Mouse (Mus musculus) 416B (cell line): ENCODE measurements at regions not wholly inside any gene's neighbourhood (a gene's known extent, or its start where the extent isn't known, plus 50 kb on each side); places are given as distances from the start of the nearest gene placed in this dataset.
"Not testable (repeated sequence)": the region's sequence is repeated elsewhere in the genome, so short reads cannot be mapped to it uniquely, and the experiment has no call there.

ENCODE experiments used
- DNase-seq: peaks from one replicate; pipeline ENCODE4 v3.0.0; 2011; ENCODE audit warnings: low read depth

DNA sequence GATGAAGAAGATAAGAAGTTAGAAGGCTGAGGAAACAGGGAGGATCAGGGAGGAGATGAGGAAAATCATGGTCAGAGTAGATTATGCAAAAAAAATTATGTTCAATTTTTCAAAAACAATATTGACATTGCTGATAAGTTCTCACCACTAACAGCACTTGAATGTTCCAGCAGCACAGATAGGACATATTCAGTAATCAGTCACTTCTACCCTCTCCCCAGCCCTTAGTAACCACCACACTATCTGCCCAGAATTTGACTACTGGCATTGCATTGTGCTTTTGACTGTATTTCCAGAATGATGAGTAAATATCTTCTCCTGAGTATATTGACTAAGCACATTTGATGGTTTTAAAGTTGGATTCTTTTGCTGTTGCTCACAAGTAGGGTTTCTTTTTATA is 140.5 kb downstream of the Cdca7 start:
- no peak for DNase-seq

DNA sequence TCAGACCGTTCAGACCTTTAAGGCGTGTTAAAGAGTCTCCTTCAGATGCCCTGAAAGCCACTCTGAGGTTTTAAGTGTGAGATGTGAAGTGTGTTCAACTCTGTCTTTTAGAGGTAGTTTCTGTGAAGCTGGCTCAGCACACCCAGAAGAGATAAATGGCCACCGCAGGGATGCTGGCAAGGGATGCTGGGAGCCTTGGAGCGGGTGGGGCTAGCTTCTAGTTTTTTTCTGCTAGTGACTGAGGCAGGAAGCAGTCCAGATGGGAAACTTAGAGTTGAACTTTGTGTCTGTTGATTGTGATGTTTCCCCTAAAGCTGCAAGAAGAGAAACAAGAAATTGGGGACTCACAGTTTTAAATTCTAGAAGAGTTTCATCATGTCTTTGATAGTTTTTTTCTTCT is 143.5 kb downstream of the Cdca7 start:
- no peak for DNase-seq

- no peak for DNase-seq
Measured at GRCm38 (mm10) chr2:72620182-72620652, 144.3 kb downstream of the Cdca7 start.

GRCm38 (mm10) chr2:72627915-72628314 is 152.0 kb downstream of the Cdca7 start:
- no peak for DNase-seq

GRCm38 (mm10) chr2:72628626-72629470 is 152.9 kb downstream of the Cdca7 start:
- no peak for DNase-seq

DNA sequence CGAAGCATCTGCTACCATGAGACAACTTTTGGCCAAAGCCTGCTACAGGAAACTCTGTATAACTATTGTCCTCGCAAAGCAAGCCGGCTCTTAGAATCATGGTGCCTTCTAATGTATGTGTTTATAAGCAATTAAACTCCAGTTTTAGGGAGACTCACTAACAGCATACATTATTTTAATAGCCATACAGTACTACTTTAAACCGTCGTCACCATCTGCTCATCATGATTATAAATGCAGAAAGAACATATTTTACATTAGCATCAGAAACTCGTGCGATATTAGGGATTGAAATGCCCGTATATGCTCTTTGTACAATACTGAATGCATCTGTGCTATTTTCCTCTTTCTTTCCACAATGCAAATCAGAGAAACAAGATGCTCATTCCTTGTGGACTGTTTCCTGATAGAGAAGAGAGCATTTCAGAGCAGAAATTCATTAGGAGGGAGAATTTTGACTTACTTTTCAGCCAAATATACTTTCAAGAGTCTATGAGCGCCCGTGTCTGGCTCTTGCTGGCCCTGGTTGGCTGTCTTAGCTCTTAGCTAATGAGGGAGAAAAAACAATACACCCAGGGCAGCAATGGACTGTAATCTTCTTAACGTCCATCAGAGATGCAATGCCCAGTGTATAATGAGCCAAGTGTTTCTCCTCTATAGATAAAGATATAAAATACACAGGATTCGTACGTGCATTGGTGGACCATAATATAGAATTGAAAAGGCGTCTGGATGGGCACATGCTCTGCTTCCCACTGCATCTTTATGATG is 153.9 kb downstream of the Cdca7 start:
- no peak for DNase-seq

DNA sequence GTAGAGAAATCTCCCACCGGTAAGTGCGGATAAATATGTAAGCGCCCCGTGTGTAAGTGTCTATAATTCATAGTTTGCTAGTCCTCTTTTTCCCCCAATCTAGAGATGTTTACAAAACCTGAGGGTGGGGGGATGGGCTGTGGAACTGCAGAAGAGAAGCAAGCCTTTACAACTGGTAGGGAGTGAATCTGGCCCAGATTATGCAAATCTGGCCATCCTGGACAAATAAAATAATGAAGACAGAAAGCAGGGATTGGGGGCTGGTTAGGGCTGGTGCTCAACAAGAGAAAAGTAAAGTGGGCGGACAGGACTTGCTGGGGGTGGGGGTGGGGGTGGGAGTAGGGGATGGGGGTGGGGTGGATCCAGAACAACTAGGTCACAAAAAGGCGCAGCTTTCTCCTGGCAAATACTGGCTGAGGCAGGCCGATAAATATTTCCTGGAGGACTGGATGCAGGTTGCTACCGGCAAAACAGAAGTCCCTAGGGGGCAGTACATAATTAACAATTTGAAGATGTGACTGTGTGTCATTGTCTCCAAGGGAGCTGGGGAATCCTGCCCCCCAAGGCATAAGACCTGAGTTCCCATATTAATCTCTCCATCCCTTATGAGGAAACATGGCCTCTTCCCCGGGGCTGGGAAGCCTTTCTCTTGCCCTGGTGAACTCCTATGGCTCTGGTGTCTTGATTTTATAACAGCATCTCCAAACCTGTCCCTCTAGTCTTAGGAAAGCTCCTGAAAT is 162.1 kb downstream of the Cdca7 start:
- DNase-seq, result no peak

GRCm38 (mm10) chr2:72639022-72639421 is 163.1 kb downstream of the Cdca7 start:
- DNase-seq, result no peak

- peak; percentile 25 for DNase-seq
Measured at GRCm38 (mm10) chr2:72641228-72641627, 165.3 kb downstream of the Cdca7 start.

GRCm38 (mm10) chr2:72644151-72644843 is 168.3 kb downstream of the Cdca7 start:
- no peak for DNase-seq

- DNase-seq, result no peak
Measured at GRCm38 (mm10) chr2:72647642-72648041, 171.7 kb downstream of the Cdca7 start.

DNA sequence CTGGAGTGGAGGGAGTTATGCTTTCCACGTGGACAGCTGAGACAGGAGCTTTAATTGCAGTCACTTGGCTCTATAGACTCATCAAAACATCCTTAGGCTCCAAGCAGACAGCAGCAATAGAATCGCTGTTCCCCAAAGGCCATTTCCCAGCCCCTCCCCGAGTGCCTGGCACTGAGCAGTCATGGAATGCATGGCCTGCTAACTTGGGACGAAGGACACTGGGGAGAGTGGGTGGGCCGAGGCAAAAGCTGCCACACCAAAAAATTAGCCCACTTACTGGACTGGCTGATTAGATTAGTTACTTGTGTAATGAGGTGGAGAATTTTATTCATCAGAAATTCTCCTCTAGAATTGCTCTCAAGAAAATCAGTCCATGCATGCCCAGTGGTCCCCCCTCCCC is 172.3 kb downstream of the Cdca7 start:
- no peak for DNase-seq

DNA sequence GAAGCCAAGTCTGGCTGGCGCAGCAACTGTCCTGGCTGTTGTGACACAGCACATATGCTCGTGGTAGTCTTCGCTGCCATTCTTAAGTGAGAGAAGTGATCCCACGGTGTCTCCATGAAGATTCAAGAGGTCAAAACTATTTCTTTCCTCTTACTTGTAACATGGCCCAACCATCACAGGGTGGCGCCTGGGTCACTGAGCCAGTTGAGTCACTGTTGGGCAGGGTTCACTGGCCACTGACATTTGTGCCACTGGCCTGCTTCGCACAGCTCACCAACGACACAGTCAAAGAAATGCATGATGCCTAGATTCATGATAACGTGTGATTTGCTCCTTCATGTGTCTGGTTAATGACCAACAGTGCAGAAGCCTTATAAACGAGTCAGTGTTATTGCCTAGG is 179.9 kb downstream of the Cdca7 start:
- DNase-seq, result no peak

DNA sequence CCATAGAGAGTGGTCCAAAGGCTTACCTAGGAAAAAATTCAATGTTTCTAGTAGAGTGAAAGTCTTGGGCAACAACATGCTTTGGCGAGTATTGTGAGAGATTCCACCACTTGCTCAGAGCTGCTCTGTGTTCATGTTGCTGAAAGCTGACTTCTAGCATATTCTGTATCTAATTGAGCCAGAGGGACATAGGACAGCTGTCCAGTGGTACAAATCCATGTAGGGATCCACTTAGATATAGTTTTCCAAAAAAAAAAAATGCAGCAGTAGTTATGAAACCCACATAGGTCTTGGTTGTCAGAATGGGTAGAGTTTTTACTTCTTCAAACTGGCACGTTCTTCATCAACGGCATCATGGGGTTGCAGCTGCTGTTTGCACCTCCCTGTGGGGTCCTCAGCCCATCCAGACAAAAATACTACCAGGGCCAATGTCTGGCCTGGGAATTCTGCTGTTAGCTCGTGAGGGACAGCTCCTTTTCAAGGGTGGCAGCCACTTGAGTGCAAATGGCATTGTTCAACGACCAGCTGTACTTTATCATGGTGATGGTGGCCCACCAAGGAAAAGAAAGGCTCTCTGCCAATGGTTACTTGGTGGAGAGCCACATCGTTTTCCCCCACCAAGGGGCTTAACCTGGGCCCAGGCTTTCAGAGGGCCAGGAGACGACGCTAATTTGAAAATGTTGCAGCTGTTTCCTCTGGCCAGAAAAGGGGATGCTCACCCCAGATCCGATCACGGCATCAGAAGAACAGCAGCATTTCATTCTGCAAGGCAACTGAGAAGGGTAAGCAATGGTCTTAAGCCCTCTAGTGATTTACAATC is 181.4 kb downstream of the Cdca7 start:
- DNase-seq, result no peak

GRCm38 (mm10) chr2:72662396-72662795 is 186.4 kb downstream of the Cdca7 start:
- DNase-seq, result no peak

DNA sequence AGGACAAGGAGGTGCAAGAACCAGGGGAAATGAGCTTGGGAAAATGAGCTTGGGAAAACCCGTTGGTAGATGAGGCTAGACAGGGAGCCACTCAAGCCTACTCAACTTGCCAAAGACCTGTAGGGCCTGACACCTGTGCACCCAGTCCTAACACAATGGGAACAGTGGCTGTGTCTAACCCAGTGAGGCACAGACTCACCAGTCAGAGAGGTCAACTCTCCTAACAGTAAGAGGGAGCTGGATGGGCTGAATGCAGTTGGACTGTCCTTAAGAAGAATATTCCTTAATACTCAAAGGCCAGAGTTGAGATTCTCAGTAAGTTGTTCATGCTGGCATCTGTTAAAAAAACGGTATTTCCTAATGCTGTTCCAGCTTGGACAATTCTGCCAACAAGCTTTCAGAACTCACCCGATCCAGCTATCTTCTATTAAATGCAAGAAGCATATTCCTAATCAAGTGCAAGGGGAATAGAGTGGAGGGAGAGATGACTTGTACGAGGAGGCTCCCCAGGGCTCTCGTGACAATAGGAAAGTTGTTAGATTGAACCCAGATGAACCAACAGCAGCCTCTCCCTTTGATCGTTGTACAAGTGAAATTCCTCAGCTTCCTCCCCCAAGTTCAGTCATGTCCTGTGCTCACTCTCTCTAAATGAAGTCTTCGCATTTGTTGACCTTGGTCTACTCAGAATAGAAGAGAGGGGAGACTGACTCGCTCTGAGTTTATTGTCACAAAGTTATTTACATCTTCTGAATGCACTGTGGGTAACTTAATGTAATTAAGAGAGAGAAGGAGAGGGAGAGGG is 187.2 kb downstream of the Cdca7 start:
- DNase-seq, result no peak

GRCm38 (mm10) chr2:72667396-72667795 is 191.4 kb downstream of the Cdca7 start:
- DNase-seq, result not testable (repeated sequence)

- DNase-seq, result peak; percentile 28
Measured at GRCm38 (mm10) chr2:72672908-72673901, 197.2 kb downstream of the Cdca7 start.

GRCm38 (mm10) chr2:72674229-72674628 is 198.3 kb downstream of the Cdca7 start:
- no peak for DNase-seq
